Mouse (Mus musculus) liver, embryonic 16.5 days (tissue): Measurements from ENCODE around the gene Lrguk. TPM values are rescaled to one million over a fixed set of nuclear protein-coding genes. Genes with fewer than 3 reads are reported as not detected.

Source experiments
- ATAC-seq: fragments of 200-750 bp; cut with Nextera tagmentation; 2 replicates; pipeline ENCODE4 v1.8.0; 2017; ENCODE audit warnings: low read depth, mild to moderate bottlenecking, moderate number of reproducible peaks, moderate library complexity
- H3K27ac ChIP-seq: fragments of 300-500 bp; sonication (generic); 2 replicates; pipeline ENCODE4 v1.5.1; 2014; ENCODE audit warnings: mild to moderate bottlenecking, low read length
- H3K27me3 ChIP-seq: fragments of 300-500 bp; sonication (generic); 2 replicates; pipeline ENCODE4 v1.6.1; 2014; ENCODE audit warnings: low read depth, low read length, mixed read lengths; ENCODE audit not compliant: control insufficient read depth, insufficient read depth
- H3K36me3 ChIP-seq: fragments of 300-500 bp; sonication (generic); 2 replicates; pipeline ENCODE4 v1.6.1; 2014; ENCODE audit warnings: mild to moderate bottlenecking; ENCODE audit not compliant: control insufficient read depth, insufficient read depth
- H3K4me1 ChIP-seq: fragments of 300-500 bp; sonication (generic); 2 replicates; pipeline ENCODE4 v1.6.1; 2014; ENCODE audit warnings: low read depth, low read length, mixed read lengths; ENCODE audit not compliant: control insufficient read depth
- H3K4me2 ChIP-seq: fragments of 300-500 bp; sonication (generic); 2 replicates; pipeline ENCODE4 v1.6.1; 2014; ENCODE audit warnings: low read depth, low read length, mixed read lengths
- H3K4me3 ChIP-seq: fragments of 300-500 bp; sonication (generic); 2 replicates; pipeline ENCODE4 v1.5.1; 2014; ENCODE audit warnings: low read depth, mild to moderate bottlenecking, low read length
- H3K9ac ChIP-seq: fragments of 300-500 bp; sonication (generic); 2 replicates; pipeline ENCODE4 v1.6.1; 2014; ENCODE audit warnings: low read depth, low read length
- H3K9me3 ChIP-seq: fragments of 300-500 bp; sonication (generic); replicated peaks from 2 replicates; pipeline ENCODE4 v1.6.1; 2016; ENCODE audit warnings: low read length; ENCODE audit not compliant: control insufficient read depth
- WGBS: fragments of 180-500 bp; shearing (Covaris S2); extraction: QIAGEN DNeasy Blood & Tissue Kit; methylation state at CpG from one replicate; pipeline ENCODE4 v1.1.7; 2014; ENCODE audit not compliant: insufficient replicate concordance; 5-methylcytosine and 5-hydroxymethylcytosine counted together
- polyA plus RNA-seq: library from polyadenylated mRNA; unstranded; fragments of >200 nt; fragmentation: Nextera tagmentation; extraction: Ambion mirVana; gene quantifications from 2 replicates; pipeline ENCODE4 v1.2.1, GENCODE M21; 2015

Gene Lrguk
- polyA plus RNA-seq, 1 experiment from 2014 or later, result 0.09 TPM

GRCm38 (mm10) chr6:34148639-34149038, 119.4 kb downstream of the Lrguk start:
- WGBS, result 65% methylated on average over 7 of the region's 7 CpGs
- no peak overlapping the region for H3K4me3 ChIP-seq
- no peak overlapping the region for H3K27ac ChIP-seq
- peaks cover under 1% of the 10 kb centered on the region; the same call in 1 of the 2 replicates for H3K4me1 ChIP-seq
- no peaks in the 10 kb centered on the region for H3K36me3 ChIP-seq
- no peaks in the 10 kb centered on the region for H3K27me3 ChIP-seq
- H3K4me2 ChIP-seq, result no peak overlapping the region
- no peak overlapping the region for H3K9ac ChIP-seq
- no peaks in the 10 kb centered on the region for H3K9me3 ChIP-seq
- no peak for ATAC-seq

GRCm38 (mm10) chr6:34149066-34149465, 119.8 kb downstream of the Lrguk start:
- Histone ChIP-seq H3K4me1 (peaks cover 4% of the 10 kb centered on the region), H3K9ac (no peak overlapping the region), H3K27me3 (no peaks in the 10 kb centered on the region), H3K36me3 (no peaks in the 10 kb centered on the region), H3K9me3 (no peaks in the 10 kb centered on the region), H3K4me3 (no peak overlapping the region), H3K27ac (no peak overlapping the region), H3K4me2 (no peak overlapping the region)
- no peak for ATAC-seq
- 76% methylated on average over 9 of the region's 9 CpGs for WGBS

- no peak for ATAC-seq
- 62% methylated on average over 1 of the region's 1 CpGs for WGBS
- Histone ChIP-seq H3K27ac (no peak overlapping the region), H3K4me1 (peaks cover 8% of the 10 kb centered on the region), H3K4me2 (no peak overlapping the region), H3K27me3 (no peaks in the 10 kb centered on the region), H3K4me3 (no peak overlapping the region), H3K36me3 (no peaks in the 10 kb centered on the region), H3K9me3 (no peaks in the 10 kb centered on the region), H3K9ac (no peak overlapping the region)
Observed at GRCm38 (mm10) chr6:34149821-34150220, 120.6 kb downstream of the Lrguk start.

- no peak for ATAC-seq
Observed at GRCm38 (mm10) chr6:34153069-34154052, 124.1 kb downstream of the Lrguk start.

GRCm38 (mm10) chr6:34154202-34154601, 125.0 kb downstream of the Lrguk start:
- no peak overlapping the region for H3K9ac ChIP-seq
- no peak for ATAC-seq
- H3K4me3 ChIP-seq, result no peak overlapping the region
- peaks cover 42% of the 10 kb centered on the region for H3K4me1 ChIP-seq
- no peaks in the 10 kb centered on the region for H3K9me3 ChIP-seq
- 65% methylated on average over 3 of the region's 3 CpGs for WGBS
- H3K27me3 ChIP-seq, result no peaks in the 10 kb centered on the region
- no peak overlapping the region for H3K27ac ChIP-seq
- peaks cover 11% of the 10 kb centered on the region; the same call in 1 of the 2 replicates for H3K36me3 ChIP-seq
- no peak overlapping the region for H3K4me2 ChIP-seq

More at GRCm38 (mm10) chr6:34153069-34154052, 124.1 kb downstream of the Lrguk start:
- H3K4me2 ChIP-seq, result no peak overlapping the region
- no peaks in the 10 kb centered on the region for H3K27me3 ChIP-seq
- peaks cover 41% of the 10 kb centered on the region for H3K4me1 ChIP-seq
- H3K27ac ChIP-seq, result no peak overlapping the region
- WGBS, result 74% methylated on average over 18 of the region's 18 CpGs
- no peak overlapping the region for H3K4me3 ChIP-seq
- no peak overlapping the region for H3K9ac ChIP-seq
- H3K9me3 ChIP-seq, result no peaks in the 10 kb centered on the region
- H3K36me3 ChIP-seq, result peaks cover 4% of the 10 kb centered on the region; the same call in 1 of the 2 replicates

DNA sequence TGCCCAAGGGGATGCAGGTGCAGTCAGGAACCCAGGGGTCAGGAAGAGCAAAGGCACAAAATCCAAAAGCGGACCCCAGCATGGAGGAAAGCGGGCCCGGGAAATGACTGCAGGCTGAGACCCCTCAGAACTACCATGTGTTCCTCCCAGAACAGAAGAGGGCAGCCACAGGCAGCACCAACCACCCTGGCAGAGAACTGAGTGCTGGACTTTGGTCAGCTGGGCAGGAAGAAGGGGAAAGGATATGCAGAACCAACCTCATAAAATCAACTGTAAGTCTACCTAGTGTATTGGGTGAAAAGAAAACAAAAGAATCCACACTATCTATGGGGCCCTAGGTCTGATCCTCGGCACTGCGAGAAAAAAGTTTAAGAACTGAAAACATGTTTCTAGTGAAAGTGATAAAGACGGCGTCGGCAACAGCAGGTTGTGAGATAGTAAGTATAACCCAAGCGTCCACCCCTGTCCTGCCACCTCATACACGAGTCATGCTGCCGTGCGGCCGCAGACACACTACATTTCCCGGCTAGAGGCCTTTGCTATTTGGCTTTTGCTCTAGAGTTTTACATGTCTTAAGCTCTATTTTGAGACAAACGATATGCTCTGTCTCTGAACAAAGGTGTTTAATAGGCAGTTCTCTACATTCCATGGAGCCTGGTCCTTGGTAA, 126.0 kb downstream of the Lrguk start:
- Histone ChIP-seq H3K27ac (peak overlapping the region; percentile 84), H3K4me1 (peaks cover 42% of the 10 kb centered on the region), H3K9me3 (no peaks in the 10 kb centered on the region), H3K27me3 (no peaks in the 10 kb centered on the region), H3K4me3 (no peak overlapping the region), H3K4me2 (peak overlapping the region; percentile 38), H3K36me3 (peaks cover 11% of the 10 kb centered on the region; the same call in 1 of the 2 replicates), H3K9ac (peak overlapping the region; percentile 45)
- ATAC-seq, result peak; percentile 59
- 30% methylated on average over 15 of the region's 15 CpGs for WGBS

- Histone ChIP-seq H3K36me3 (peaks cover 13% of the 10 kb centered on the region), H3K4me2 (peak overlapping the region; percentile 38), H3K27ac (peak overlapping the region; percentile 84), H3K4me1 (peaks cover 42% of the 10 kb centered on the region), H3K9ac (peak overlapping the region; percentile 45), H3K4me3 (no peak overlapping the region), H3K27me3 (no peaks in the 10 kb centered on the region), H3K9me3 (no peaks in the 10 kb centered on the region)
- ATAC-seq, result no peak
- 13% methylated on average over 5 of the region's 5 CpGs for WGBS
Observed at GRCm38 (mm10) chr6:34156057-34156456, 126.8 kb downstream of the Lrguk start.

GRCm38 (mm10) chr6:34156841-34157748, 127.8 kb downstream of the Lrguk start:
- Histone ChIP-seq H3K4me2 (peak overlapping the region; percentile 38), H3K4me1 (peaks cover 42% of the 10 kb centered on the region), H3K36me3 (peaks cover 20% of the 10 kb centered on the region), H3K9me3 (no peaks in the 10 kb centered on the region), H3K4me3 (no peak overlapping the region), H3K27me3 (no peaks in the 10 kb centered on the region), H3K27ac (peak overlapping the region; percentile 84), H3K9ac (peak overlapping the region; percentile 40; the same call in 1 of the 2 replicates)
- peak; percentile 94 for ATAC-seq
- 36% methylated on average over 14 of the region's 14 CpGs for WGBS
